Mouse (Mus musculus) embryonic facial prominence, embryonic 15.5 days (tissue): Measurements from ENCODE around the gene Chd1. TPM values are rescaled to one million over a fixed set of nuclear protein-coding genes. Genes with fewer than 3 reads are reported as not detected.
A peak's percentile ranks its signal among the peaks of the same experiment; 100 is the strongest.

Source experiments
- ATAC-seq: fragments of 200-750 bp; cut with Nextera tagmentation; 2 replicates; pipeline ENCODE4 v1.8.0; 2017; ENCODE audit warnings: low read depth, moderate TSS enrichment; ENCODE audit not compliant: insufficient number of reproducible peaks, low FRiP score, low TSS enrichment
- H3K27ac ChIP-seq: fragments of 300-500 bp; sonication (generic); replicated peaks from 2 replicates; pipeline ENCODE4 v1.5.1; 2015; ENCODE audit warnings: mild to moderate bottlenecking, inconsistent platforms
- H3K27me3 ChIP-seq: fragments of 300-500 bp; sonication (generic); 2 replicates; pipeline ENCODE4 v1.6.1; 2015; ENCODE audit warnings: inconsistent platforms
- H3K36me3 ChIP-seq: fragments of 300-500 bp; sonication (generic); 2 replicates; pipeline ENCODE4 v1.6.1; 2015; ENCODE audit warnings: mild to moderate bottlenecking, inconsistent platforms
- H3K4me1 ChIP-seq: fragments of 300-500 bp; sonication (generic); 2 replicates; pipeline ENCODE4 v1.6.1; 2015; ENCODE audit warnings: inconsistent platforms
- H3K4me2 ChIP-seq: fragments of 300-500 bp; sonication (generic); replicated peaks from 2 replicates; pipeline ENCODE4 v1.6.1; 2015; ENCODE audit warnings: mild to moderate bottlenecking, inconsistent platforms
- H3K4me3 ChIP-seq: fragments of 300-500 bp; sonication (generic); replicated peaks from 2 replicates; pipeline ENCODE4 v1.5.1; 2015; ENCODE audit warnings: mild to moderate bottlenecking, inconsistent platforms
- H3K9ac ChIP-seq: fragments of 300-500 bp; sonication (generic); 2 replicates; pipeline ENCODE4 v1.6.1; 2015; ENCODE audit warnings: inconsistent platforms
- H3K9me3 ChIP-seq: fragments of 300-500 bp; sonication (generic); replicated peaks from 2 replicates; pipeline ENCODE4 v1.6.1; 2016; ENCODE audit warnings: inconsistent platforms
- WGBS: fragments of 180-500 bp; shearing (Covaris S2); methylation state at CpG from one replicate; pipeline ENCODE4 v1.1.7; 2015; 5-methylcytosine and 5-hydroxymethylcytosine counted together
- polyA plus RNA-seq: library from polyadenylated mRNA; unstranded; fragments of >200 nt; fragmentation: Nextera tagmentation; extraction: Ambion mirVana; gene quantifications from 2 replicates; pipeline ENCODE4 v1.2.1, GENCODE M21; 2015

Gene Chd1
- polyA plus RNA-seq, result 27.2 and 29.1 TPM in 2 replicates

GRCm38 (mm10) chr17:15704475-15705300, at the start of gene Chd1:
TSS of gene Chd1 (plus strand) at chr17:15704967.
- H3K27me3 ChIP-seq, result no peaks in the 10 kb centered on the region
- peak; percentile 95 for ATAC-seq
- peak within 1 kb of the TSS; percentile 75 for H3K9ac ChIP-seq
- peaks cover 11% of the 10 kb centered on the region for H3K4me1 ChIP-seq
- H3K4me3 ChIP-seq, result peak within 1 kb of the TSS; percentile 88
- under 1% methylated on average over 75 of the region's 124 CpGs for WGBS
- H3K9me3 ChIP-seq, result no peaks in the 10 kb centered on the region
- peak within 1 kb of the TSS; percentile 96 for H3K27ac ChIP-seq
- peaks cover 11% of the 10 kb centered on the region; the same call in 1 of the 2 replicates for H3K36me3 ChIP-seq
- peak within 1 kb of the TSS; percentile 85 for H3K4me2 ChIP-seq

GRCm38 (mm10) chr17:15656881-15657607, 47.7 kb upstream of the Chd1 start:
- Histone ChIP-seq H3K9ac (no peak overlapping the region), H3K27me3 (no peaks in the 10 kb centered on the region), H3K36me3 (no peaks in the 10 kb centered on the region), H3K4me2 (peak overlapping the region; percentile 19; the same call in 1 of the 2 replicates), H3K4me1 (peaks cover 7% of the 10 kb centered on the region; the same call in 1 of the 2 replicates), H3K4me3 (no peak overlapping the region), H3K9me3 (no peaks in the 10 kb centered on the region), H3K27ac (no peak overlapping the region)
- 9% methylated on average over 6 of the region's 6 CpGs for WGBS
- no peak; the same call in 1 of the 2 replicates for ATAC-seq

DNA sequence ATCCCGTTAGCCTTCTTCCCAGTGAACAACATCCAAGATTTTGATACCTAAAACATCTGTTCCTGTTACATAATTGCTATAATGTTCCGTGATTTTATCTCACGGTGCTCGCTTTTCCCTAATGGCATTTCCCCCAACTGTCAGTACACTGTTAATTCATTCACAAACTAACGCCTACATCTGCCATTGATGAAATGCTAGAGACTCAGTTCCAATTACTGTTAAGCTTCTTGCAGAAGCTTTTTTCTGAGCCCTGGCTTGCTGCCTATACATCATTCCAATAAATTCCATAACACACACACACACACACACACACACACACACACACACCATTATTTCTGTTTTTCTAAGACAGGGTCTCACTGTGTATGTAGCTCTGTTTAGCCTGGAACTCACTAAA, 31.9 kb upstream of the Chd1 start:
- Histone ChIP-seq H3K4me2 (no peak overlapping the region), H3K4me1 (no peaks in the 10 kb centered on the region), H3K36me3 (no peaks in the 10 kb centered on the region), H3K27me3 (no peaks in the 10 kb centered on the region), H3K27ac (no peak overlapping the region), H3K9ac (no peak overlapping the region), H3K9me3 (no peaks in the 10 kb centered on the region), H3K4me3 (no peak overlapping the region)
- 20% methylated on average over 5 of the region's 5 CpGs for WGBS
- no peak for ATAC-seq

DNA sequence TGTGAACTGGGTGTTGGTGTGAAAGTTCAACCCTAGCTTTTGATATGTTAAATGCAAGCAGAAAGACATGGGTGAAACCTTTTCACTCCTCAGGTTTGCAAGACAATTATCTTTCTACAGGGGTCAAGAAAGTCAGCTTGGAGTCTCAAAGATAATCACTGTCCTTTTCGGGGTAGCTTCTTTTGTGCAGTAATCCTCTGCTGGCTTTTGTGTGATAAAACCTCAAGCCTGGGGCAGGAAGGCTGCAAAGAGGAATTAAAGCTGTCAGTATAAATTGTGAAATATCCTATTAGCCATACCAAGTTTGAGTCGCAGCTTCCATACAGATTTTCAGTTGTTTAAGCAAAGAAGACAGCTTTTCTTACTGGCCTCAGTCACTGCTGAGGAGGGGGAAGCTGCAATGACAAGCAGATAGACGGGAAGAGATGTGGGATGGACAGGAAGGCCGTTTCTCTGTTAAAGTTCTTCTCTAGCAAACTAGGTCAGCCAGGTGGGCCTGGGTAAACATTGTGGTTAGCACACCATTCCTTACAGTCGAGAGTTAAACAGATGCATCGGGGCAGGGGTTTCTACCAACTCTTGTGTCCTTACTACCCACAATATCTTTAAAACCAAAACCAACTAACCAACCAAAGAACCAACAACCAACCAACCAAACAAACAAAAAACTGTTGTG, 26.7 kb upstream of the Chd1 start:
- Histone ChIP-seq H3K27ac (no peak overlapping the region), H3K4me3 (no peak overlapping the region), H3K9me3 (no peaks in the 10 kb centered on the region), H3K4me1 (no peaks in the 10 kb centered on the region), H3K36me3 (no peaks in the 10 kb centered on the region), H3K9ac (no peak overlapping the region), H3K4me2 (no peak overlapping the region), H3K27me3 (no peaks in the 10 kb centered on the region)
- ATAC-seq, result no peak
- WGBS, result 33% methylated on average over 6 of the region's 6 CpGs

DNA sequence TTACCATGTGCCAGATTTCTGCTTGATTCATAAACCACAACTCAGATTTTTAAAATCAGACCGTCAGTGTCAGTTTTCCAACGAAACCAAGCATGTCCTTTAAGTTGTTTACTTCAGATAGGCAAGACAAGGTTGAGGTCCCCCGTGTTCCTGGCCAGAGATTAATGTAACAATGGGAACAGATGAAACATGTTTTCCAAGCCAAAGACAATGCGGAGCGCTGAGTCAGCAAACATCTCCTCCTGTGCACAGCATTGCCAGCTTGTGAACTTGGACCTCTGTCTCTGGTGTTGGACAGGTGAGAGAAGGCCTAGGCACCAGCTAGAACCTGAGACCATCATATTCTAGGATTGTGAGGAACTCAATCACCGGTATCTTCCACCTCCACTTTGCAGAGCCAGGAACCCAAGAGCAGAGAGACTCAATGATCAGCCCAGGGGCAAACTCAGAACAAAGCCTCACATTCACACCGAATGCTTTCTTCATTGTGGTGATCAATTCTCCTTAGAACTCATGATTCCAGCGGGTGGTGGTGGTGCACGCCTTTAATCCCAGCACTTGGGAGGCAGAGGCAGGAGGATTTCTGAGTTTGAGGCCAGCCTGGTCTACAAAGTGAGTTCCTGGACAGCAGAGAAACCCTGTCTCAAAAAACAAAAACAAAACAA, 24.7 kb upstream of the Chd1 start:
- H3K9ac ChIP-seq, result no peak overlapping the region
- H3K4me2 ChIP-seq, result no peak overlapping the region
- WGBS, result 78% methylated on average over 9 of the region's 9 CpGs
- no peak for ATAC-seq
- no peaks in the 10 kb centered on the region for H3K27me3 ChIP-seq
- H3K27ac ChIP-seq, result no peak overlapping the region
- H3K36me3 ChIP-seq, result no peaks in the 10 kb centered on the region
- no peaks in the 10 kb centered on the region for H3K9me3 ChIP-seq
- no peak overlapping the region for H3K4me3 ChIP-seq
- H3K4me1 ChIP-seq, result no peaks in the 10 kb centered on the region

DNA sequence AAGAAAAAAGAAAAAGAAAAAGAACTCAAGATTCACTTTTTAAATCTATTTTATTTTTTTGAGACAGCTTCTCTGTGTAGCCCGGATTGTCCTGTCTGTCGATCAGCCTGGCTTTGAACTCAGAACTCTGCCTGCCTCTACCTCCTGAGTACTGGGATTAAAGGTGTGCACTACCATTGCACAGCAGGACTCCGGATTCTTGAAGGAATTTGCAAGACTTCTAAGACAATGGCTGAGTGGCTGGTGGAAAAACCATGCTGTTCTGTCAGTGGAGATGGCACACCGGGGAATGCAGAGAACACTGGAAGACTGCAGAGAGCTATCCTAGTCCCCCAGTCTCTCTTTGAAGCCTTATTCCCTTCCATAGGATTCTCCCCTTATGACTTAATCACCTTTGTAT, 24.1 kb upstream of the Chd1 start:
- Histone ChIP-seq H3K27me3 (no peaks in the 10 kb centered on the region), H3K4me1 (no peaks in the 10 kb centered on the region), H3K36me3 (no peaks in the 10 kb centered on the region), H3K27ac (no peak overlapping the region), H3K9me3 (no peaks in the 10 kb centered on the region), H3K4me2 (no peak overlapping the region), H3K4me3 (no peak overlapping the region), H3K9ac (no peak overlapping the region)
- WGBS, result 83% methylated on average over 4 of the region's 4 CpGs
- ATAC-seq, result no peak

DNA sequence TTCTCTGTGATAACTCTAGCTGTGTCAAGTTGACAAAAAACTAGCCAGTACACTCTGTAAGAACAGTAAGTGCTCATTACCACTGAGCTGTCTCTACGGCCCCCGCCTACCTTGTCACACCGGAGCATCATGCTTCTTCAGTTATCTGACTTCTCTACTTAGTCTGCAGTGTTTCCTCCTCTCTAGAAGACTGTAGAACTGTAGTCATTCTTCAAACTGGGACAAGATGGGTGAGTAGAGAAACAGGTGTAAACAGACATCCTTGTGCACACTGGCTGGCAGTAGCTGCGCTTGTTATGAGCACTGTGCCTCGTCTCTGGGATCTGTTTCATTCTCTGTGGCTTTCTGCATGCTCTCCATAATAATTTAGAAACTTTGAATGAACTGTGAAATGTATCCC, 18.4 kb upstream of the Chd1 start:
- Histone ChIP-seq H3K36me3 (no peaks in the 10 kb centered on the region), H3K4me2 (no peak overlapping the region), H3K27me3 (no peaks in the 10 kb centered on the region), H3K9ac (no peak overlapping the region), H3K27ac (no peak overlapping the region), H3K4me1 (no peaks in the 10 kb centered on the region), H3K9me3 (no peaks in the 10 kb centered on the region), H3K4me3 (no peak overlapping the region)
- no peak for ATAC-seq
- WGBS, result 86% methylated on average over 5 of the region's 5 CpGs

GRCm38 (mm10) chr17:15690304-15690703, 14.5 kb upstream of the Chd1 start:
- no peak for ATAC-seq
- 77% methylated on average over 1 of the region's 1 CpGs for WGBS
- H3K9me3 ChIP-seq, result no peaks in the 10 kb centered on the region
- H3K4me2 ChIP-seq, result no peak overlapping the region
- no peak overlapping the region for H3K27ac ChIP-seq
- H3K4me3 ChIP-seq, result no peak overlapping the region
- H3K4me1 ChIP-seq, result no peaks in the 10 kb centered on the region
- H3K9ac ChIP-seq, result no peak overlapping the region
- no peaks in the 10 kb centered on the region for H3K27me3 ChIP-seq
- no peaks in the 10 kb centered on the region for H3K36me3 ChIP-seq

- H3K9me3 ChIP-seq, result no peaks in the 10 kb centered on the region
- H3K4me3 ChIP-seq, result no peak overlapping the region
- H3K27ac ChIP-seq, result no peak overlapping the region
- H3K9ac ChIP-seq, result no peak overlapping the region
- no peaks in the 10 kb centered on the region for H3K36me3 ChIP-seq
- ATAC-seq, result no peak
- H3K27me3 ChIP-seq, result no peaks in the 10 kb centered on the region
- H3K4me1 ChIP-seq, result no peaks in the 10 kb centered on the region
- no peak overlapping the region for H3K4me2 ChIP-seq
- WGBS, result 82% methylated on average over 2 of the region's 2 CpGs
Observed at GRCm38 (mm10) chr17:15695566-15695965, 9.2 kb upstream of the Chd1 start.

DNA sequence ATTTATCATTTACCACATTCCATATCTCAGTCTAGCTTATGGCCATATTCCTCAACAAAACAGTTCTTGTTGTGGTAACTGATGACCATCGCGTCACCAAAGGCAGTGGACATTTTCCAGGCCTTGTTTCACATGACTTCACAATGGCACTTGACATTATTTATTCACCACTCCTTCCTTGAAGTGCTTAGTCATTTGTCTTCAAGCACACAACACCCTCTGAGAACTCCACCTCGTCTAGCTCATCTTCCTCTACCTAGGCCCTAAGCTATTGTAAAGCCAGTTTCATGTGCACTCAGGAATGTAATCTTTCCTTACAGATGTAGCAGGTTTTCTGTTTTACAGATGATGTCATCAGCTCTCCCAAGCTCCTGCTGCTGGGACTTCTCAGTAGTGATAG, 5.8 kb upstream of the Chd1 start:
- Histone ChIP-seq H3K4me1 (0 out of 2 replicates have a peak, but pooled peaks cover 3% of the 10 kb centered on the region), H3K36me3 (no peaks in the 10 kb centered on the region), H3K4me2 (no peak overlapping the region), H3K27me3 (no peaks in the 10 kb centered on the region), H3K4me3 (no peak overlapping the region), H3K27ac (no peak overlapping the region), H3K9ac (no peak overlapping the region), H3K9me3 (no peaks in the 10 kb centered on the region)
- 86% methylated on average over 3 of the region's 3 CpGs for WGBS
- no peak for ATAC-seq

DNA sequence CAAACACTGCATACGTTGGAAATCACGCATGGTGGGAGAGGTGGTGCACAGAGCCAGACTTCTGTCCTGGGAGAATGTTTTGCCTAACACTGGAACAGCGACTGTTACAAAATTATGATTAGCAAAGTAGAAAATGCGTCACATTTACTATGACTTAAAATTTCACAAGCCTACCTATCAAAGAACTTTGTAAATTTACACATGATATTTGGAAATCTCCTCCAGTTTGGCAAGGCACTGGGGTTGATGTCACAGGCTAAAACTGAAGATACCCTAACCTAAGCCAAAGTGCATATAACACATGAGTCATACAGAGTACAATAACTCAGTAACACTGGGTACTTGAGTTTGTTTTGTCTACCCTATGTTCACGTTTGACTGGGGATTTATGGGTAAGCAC, 3.3 kb upstream of the Chd1 start:
- H3K36me3 ChIP-seq, result no peaks in the 10 kb centered on the region
- no peak overlapping the region for H3K27ac ChIP-seq
- H3K4me3 ChIP-seq, result no peak overlapping the region
- no peak overlapping the region for H3K4me2 ChIP-seq
- ATAC-seq, result no peak
- H3K9ac ChIP-seq, result no peak overlapping the region
- no peaks in the 10 kb centered on the region for H3K9me3 ChIP-seq
- H3K27me3 ChIP-seq, result no peaks in the 10 kb centered on the region
- peaks cover 6% of the 10 kb centered on the region for H3K4me1 ChIP-seq
- WGBS, result 89% methylated on average over 5 of the region's 5 CpGs
